Mouse (Mus musculus): ENCODE results near the gene Scgb2b12. TPM values are rescaled to one million over a fixed set of nuclear protein-coding genes. Genes with fewer than 3 reads are reported as not detected.
"Not testable (repeated sequence)": the region's sequence is repeated elsewhere in the genome, so short reads cannot be mapped to it uniquely, and the experiment has no call there.

Gene Scgb2b12
- total RNA-seq (2021): not detected

DNA sequence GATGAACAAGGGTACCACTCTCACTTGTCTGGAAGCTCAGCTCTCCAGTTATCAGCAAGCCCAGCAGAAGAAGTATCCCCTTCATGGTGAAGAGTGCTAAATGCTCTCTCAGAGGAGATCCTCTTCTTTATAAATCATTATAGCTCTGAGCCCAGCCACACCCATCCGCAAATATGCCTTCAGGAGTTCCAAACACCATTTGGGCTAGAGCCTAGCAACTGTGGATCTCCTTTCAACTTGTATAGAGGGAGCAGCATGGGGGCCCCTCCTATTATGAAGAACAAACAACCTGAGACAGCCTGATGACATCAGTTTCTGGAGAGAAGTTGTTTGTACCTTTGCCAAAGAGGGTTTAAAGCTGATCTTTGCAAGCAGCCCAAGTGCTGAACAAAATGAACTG is at the start of gene Scgb2b12:
Gene Scgb2b12 (minus strand): TSS at position 101 of the 400 bp plus-strand sequence.
- DNase-seq (ENCODE audit: extremely low spot score in 1 of 2, low spot score in 1 of 2): not testable (repeated sequence)

DNA sequence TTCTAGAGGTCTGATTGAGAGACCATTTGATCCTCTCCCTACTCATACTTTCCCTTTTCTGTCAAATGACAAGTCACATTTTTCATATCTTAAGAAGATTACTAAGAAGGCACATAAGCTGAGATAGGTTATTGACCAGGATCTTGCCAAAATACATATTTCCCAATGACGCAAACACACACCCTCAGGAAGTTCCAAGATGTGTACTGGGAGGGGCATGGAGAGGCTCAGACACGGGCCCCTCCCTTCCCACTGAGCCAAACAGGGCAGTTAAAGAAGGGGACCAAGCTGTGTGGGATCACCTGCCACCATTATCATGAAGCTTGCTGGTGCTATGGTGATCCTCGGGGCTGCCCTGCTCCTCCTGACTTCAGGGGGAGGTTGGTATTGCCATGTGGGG is 6.8 kb upstream of the Scgb2b12 start, which contains the start of gene Scgb1b12:
Gene Scgb1b12 (plus strand): TSS at position 301 of the 400 bp plus-strand sequence.
- DNase-seq (ENCODE audit: extremely low spot score in 1 of 2, low spot score in 1 of 2): not testable (repeated sequence)

Other genes with a start within 250 kb of the Scgb2b12 start
- gene Scgb1b10, start 226.4 kb downstream of the Scgb2b12 start, total RNA-seq (2021): not detected
- not detected for gene Scgb2b11, start 116.1 kb downstream of the Scgb2b12 start, total RNA-seq (2021)
- not detected for gene Scgb1b11, start 104.4 kb downstream of the Scgb2b12 start, total RNA-seq (2021)
- not detected for gene Scgb1b12, start 6.9 kb upstream of the Scgb2b12 start, total RNA-seq (2021)
- gene Scgb1b29, start 114.3 kb upstream of the Scgb2b12 start, total RNA-seq (2021): not detected

All from layer of hippocampus, postnatal 25 days (tissue).